8 mouse cellular contexts compared by ENCODE assay signal in the genomic region with DNA sequence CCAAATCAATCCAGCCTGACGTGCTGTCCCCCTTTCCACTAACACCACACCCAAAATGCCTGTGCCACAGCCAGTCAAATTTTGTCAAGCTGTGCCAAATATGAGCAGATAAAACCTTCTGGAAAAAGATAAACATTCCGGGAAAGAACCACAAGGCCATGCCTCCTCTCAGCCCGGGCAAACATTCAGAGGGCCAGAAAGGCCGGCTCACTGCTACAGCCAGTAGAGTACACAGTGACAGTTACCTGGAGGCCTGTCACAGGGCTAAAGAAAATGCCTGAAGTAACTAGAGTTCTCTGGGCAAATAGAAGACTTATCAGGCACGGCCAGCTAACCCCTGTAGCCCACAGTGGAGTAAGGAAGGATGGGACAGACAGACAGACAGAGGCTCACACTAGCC. TPM values are rescaled to one million over a fixed set of nuclear protein-coding genes. Genes with fewer than 3 reads are reported as not detected.
DNase-seq lines count a peak whose midpoint lies in the region; ATAC-seq and TF ChIP-seq lines count a peak whose summit lies in the region.

No protein-coding gene starts in this region.

- H3K4me1 ChIP-seq in kidney, adult 2 months (ENCODE audit: control insufficient read depth, insufficient read depth, low read length): peaks cover 33% of the 10 kb centered on the region
- peaks cover 55% of the 10 kb centered on the region for H3K4me1 ChIP-seq in intestine, embryonic 14.5 days (replicated peaks; ENCODE audit: control insufficient read depth, insufficient read depth, low read length)

- 27% methylated on average over 5 of the region's 5 CpGs for WGBS in kidney, adult 2 months
- WGBS in intestine, embryonic 14.5 days: 47% methylated on average over 5 of the region's 5 CpGs

- TF ChIP-seq POLR2A in kidney, adult 2 months (IDR thresholded peaks at IDR 0.05; ENCODE audit: low read depth, low read length): no peak

- no peaks in the 10 kb centered on the region for H3K9me3 ChIP-seq in intestine, embryonic 14.5 days (ENCODE audit: control insufficient read depth, low read length)

- no peak overlapping the region for H3K9ac ChIP-seq in intestine, embryonic 14.5 days (ENCODE audit: low read length)

- H3K27me3 ChIP-seq in kidney, adult 2 months (replicated peaks; ENCODE audit: control insufficient read depth, insufficient read depth, low read length): no peaks in the 10 kb centered on the region
- no peaks in the 10 kb centered on the region for H3K27me3 ChIP-seq in intestine, embryonic 14.5 days (replicated peaks; ENCODE audit: control insufficient read depth, insufficient read depth, low read length)

- H3K4me2 ChIP-seq in intestine, embryonic 14.5 days (ENCODE audit: low read length): peak overlapping the region; percentile 86

- TF ChIP-seq CTCF in kidney, adult 2 months (conservative IDR thresholded peaks at IDR 0.05; ENCODE audit: insufficient read depth, insufficient read length, low read depth, low read length): no peak

- no peak for ATAC-seq in intestine, embryonic 14.5 days (replicated peaks; ENCODE audit: low FRiP score, low TSS enrichment, low read depth)
- peak; percentile 19 for ATAC-seq in megakaryocyte-erythroid progenitor cell, adult 5-6 weeks (replicated peaks; ENCODE audit: low FRiP score, low TSS enrichment, poor library complexity, severe bottlenecking)

- H3K36me3 ChIP-seq in kidney, adult 2 months (ENCODE audit: control insufficient read depth, insufficient read depth, low read length): no peaks in the 10 kb centered on the region
- no peaks in the 10 kb centered on the region for H3K36me3 ChIP-seq in intestine, embryonic 14.5 days (ENCODE audit: control insufficient read depth, insufficient read depth, low read length)

- DNase-seq in kidney, adult 2 months: no peak
- no peak for DNase-seq in kidney, postnatal 14 days
- DNase-seq in c-Kit-negative CD71-positive TER-119-positive erythroid progenitor cells, embryonic 14.5 days (ENCODE audit: low read depth, low spot score): peak; percentile 77
- DNase-seq in intestine, embryonic 14.5 days (ENCODE audit: low spot score): no peak
- DNase-seq in layer of hippocampus, adult 18-20 months (ENCODE audit: low spot score in 2 of 2): no peak
- DNase-seq in right cerebral cortex, postnatal 25 days: no peak
- no peak for DNase-seq in right cerebral cortex, postnatal 4 days

- peak overlapping the region; percentile 4 for H3K4me3 ChIP-seq in kidney, adult 2 months (ENCODE audit: insufficient read depth, low read depth, low read length)
- 0 out of 2 replicates have a peak overlapping the region, but pooled peaks have one; percentile 10 for H3K4me3 ChIP-seq in intestine, embryonic 14.5 days (ENCODE audit: low read depth, low read length)

- H3K27ac ChIP-seq in kidney, adult 2 months (ENCODE audit: insufficient read depth, low read depth, low read length): peak overlapping the region; percentile 54; the same call in 1 of the 2 replicates
- H3K27ac ChIP-seq in intestine, embryonic 14.5 days (ENCODE audit: low read depth): no peak overlapping the region

RNA-seq across cellular contexts. Expression of a gene that starts 3.2 kb away (rescaled TPM):
- polyA plus RNA-seq in kidney, adult 2 months (2012; rRNA removed): 20.1 and 22.2 TPM in 2 replicates
- 36.7 and 37.9 TPM in 2 replicates for polyA plus RNA-seq in intestine, embryonic 14.5 days (2014; fragmentation: Nextera tagmentation; extraction: Ambion mirVana)
- total RNA-seq in megakaryocyte-erythroid progenitor cell, adult 5-6 weeks (2014; fragmentation: Nextera tagmentation): 30.8 and 35.1 TPM in 2 replicates
- 14.4 and 20.5 TPM in 2 replicates for total RNA-seq in megakaryocyte-erythroid progenitor cell, adult 5-6 weeks (2017)
- 1 to 10 TPM; 7.0 to 7.6 TPM for total RNA-seq in layer of hippocampus, adult 18-20 months (2021)
